ENCODE assay signal across 9 mouse cellular contexts in the genomic region with DNA sequence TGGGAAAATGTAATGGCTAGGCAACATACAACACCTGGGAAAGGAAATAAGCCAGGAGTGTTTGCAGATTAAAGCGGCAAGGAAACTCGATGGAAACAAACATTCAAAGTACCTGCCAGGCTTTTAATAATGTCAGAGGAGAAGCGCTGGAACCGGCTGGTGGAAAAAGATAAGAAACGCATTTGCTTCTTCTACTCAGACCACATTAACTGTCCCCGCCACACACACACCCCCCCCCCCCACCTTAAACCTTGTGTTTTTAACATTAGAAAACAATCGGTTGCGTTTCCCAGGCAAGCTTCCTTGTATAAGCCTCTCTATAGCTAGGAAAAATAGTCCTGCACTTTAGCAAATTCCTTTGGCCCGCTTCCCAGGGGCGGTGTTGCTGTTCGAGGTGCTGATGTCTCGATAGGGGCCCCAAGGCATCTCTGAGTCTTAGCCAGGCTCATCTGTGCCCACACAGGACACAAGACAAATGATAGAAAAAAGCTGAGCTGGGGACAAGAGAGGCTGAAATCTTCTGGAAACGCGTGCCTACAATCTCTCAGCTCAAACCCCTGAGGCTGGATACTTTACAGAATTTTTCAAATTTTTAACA. TPM values are rescaled to one million over a fixed set of nuclear protein-coding genes. Genes with fewer than 3 reads are reported as not detected.
DNase-seq lines count a peak whose midpoint lies in the region; ATAC-seq lines count a peak whose summit lies in the region.
"Had no signal": no experiment of that assay in that cellular context is flagged by ENCODE, and none has a peak within 500 bp of the region (broad histone marks: within the 10 kb centered on the region; RNA-seq: fewer than 3 reads in every experiment).

No protein-coding gene starts in this region.

- H3K27me3 ChIP-seq in liver, embryonic 11.5 days (replicated peaks; ENCODE audit: control insufficient read depth, insufficient read depth, low read length) = no peaks in the 10 kb centered on the region
- H3K27me3 ChIP-seq: limb, embryonic 15.5 days had no signal

- H3K9me3 ChIP-seq in liver, embryonic 11.5 days (ENCODE audit: control insufficient read depth, low read length) = no peaks in the 10 kb centered on the region
- H3K9me3 ChIP-seq: limb, embryonic 15.5 days had no signal

- H3K4me3 ChIP-seq in liver, embryonic 11.5 days (ENCODE audit: low read depth, low read length) = no peak overlapping the region
- H3K4me3 ChIP-seq: limb, embryonic 15.5 days had no signal

- H3K9ac ChIP-seq in liver, embryonic 11.5 days (ENCODE audit: low read depth, low read length) = 0 out of 2 replicates have a peak overlapping the region, but pooled peaks have one; percentile 22
- H3K9ac ChIP-seq: limb, embryonic 15.5 days had no signal

- WGBS in liver, embryonic 11.5 days = 10% methylated on average over 14 of the region's 14 CpGs

- peak; percentile 88 for ATAC-seq in liver, embryonic 11.5 days (replicated peaks; ENCODE audit: low FRiP score)

- no peak overlapping the region for H3K27ac ChIP-seq in liver, embryonic 11.5 days (ENCODE audit: low read depth, low read length)
- H3K27ac ChIP-seq: limb, embryonic 15.5 days had no signal

- no peaks in the 10 kb centered on the region for H3K36me3 ChIP-seq in liver, embryonic 11.5 days (ENCODE audit: control insufficient read depth, insufficient read depth, low read length)
- H3K36me3 ChIP-seq: limb, embryonic 15.5 days had no signal

- H3K4me2 ChIP-seq in liver, embryonic 11.5 days = peak overlapping the region; percentile 55
- H3K4me2 ChIP-seq: limb, embryonic 15.5 days had no signal

- peak; percentile 3 for DNase-seq in ovary, postnatal 10 days (ENCODE audit: low spot score)
- no peak for DNase-seq in ovary, adult 18-20 months (ENCODE audit: low spot score)
- peak; percentile 52 to 59 for DNase-seq in adrenal gland, postnatal 36 days
- peak; percentile 45 for DNase-seq in liver, embryonic 11.5 days (ENCODE audit: low spot score)
- peak; percentile 37 to 70 for DNase-seq in spleen, postnatal 4 days (ENCODE audit: low spot score in 2 of 2)
- DNase-seq in thymus, postnatal 4 days = no peak
- no peak for DNase-seq in frontal cortex, postnatal 10 days (ENCODE audit: low spot score in 2 of 2)

- peaks cover 11% of the 10 kb centered on the region for H3K4me1 ChIP-seq in liver, embryonic 11.5 days (replicated peaks; ENCODE audit: control insufficient read depth, insufficient read depth, low read length)
- H3K4me1 ChIP-seq: limb, embryonic 15.5 days had no signal

RNA-seq across cellular contexts. Expression of a gene that starts 11.3 kb away (rescaled TPM):
- not detected for total RNA-seq in adrenal gland, postnatal 36 days (2021)
- 0.08 and 0.12 TPM in 2 replicates for polyA plus RNA-seq in liver, embryonic 11.5 days (2014; fragmentation: Nextera tagmentation; extraction: Ambion mirVana)
- total RNA-seq: heart, postnatal 14 days had no signal
- polyA plus RNA-seq: limb, embryonic 15.5 days had no signal

Comparison
In these comparisons a context has a peak if more than half of its experiments do, and no peak if none do; other contexts are left out.
1. DNase-seq: peak in ovary, postnatal 10 days (single experiment), adrenal gland, postnatal 36 days (2 of 2), liver, embryonic 11.5 days (single experiment) and spleen, postnatal 4 days (2 of 2); none in ovary, adult 18-20 months (single experiment), thymus, postnatal 4 days (single experiment) and frontal cortex, postnatal 10 days (0 of 2).